Mouse (Mus musculus) spleen, adult 2 months (tissue): ENCODE measurements around the gene Swap70. TPM values are rescaled to one million over a fixed set of nuclear protein-coding genes. Genes with fewer than 3 reads are reported as not detected.

Experiments used
- DNase-seq, 2 experiments: peaks; one replicate each; pipeline versions ENCODE4 v3.0.0 to v3.0.0-alpha.2; 2012 to 2021; ENCODE audit warnings: low spot score in 2 of 2, low read depth in 1 of 2
- H3K27ac ChIP-seq: fragments of 200-500 bp; 2 replicates; pipeline ENCODE4 v1.5.1; 2012; ENCODE audit warnings: low read length, inconsistent platforms; ENCODE audit not compliant: insufficient read depth
- H3K27me3 ChIP-seq: fragments of 200-500 bp; 2 replicates; pipeline ENCODE4 v1.6.1; 2012; ENCODE audit warnings: mild to moderate bottlenecking, moderate library complexity, low read length, inconsistent platforms; ENCODE audit not compliant: control insufficient read depth, insufficient read depth
- H3K36me3 ChIP-seq: fragments of 200-500 bp; 2 replicates; pipeline ENCODE4 v1.6.1; 2012; ENCODE audit warnings: mild to moderate bottlenecking, low read length, inconsistent platforms; ENCODE audit not compliant: control insufficient read depth, insufficient read depth
- H3K4me1 ChIP-seq: fragments of 200-500 bp; 2 replicates; pipeline ENCODE4 v1.6.1; 2011; ENCODE audit warnings: inconsistent platforms; ENCODE audit not compliant: control insufficient read depth, insufficient read depth, insufficient read length
- H3K4me3 ChIP-seq: fragments of 200-500 bp; 2 replicates; pipeline ENCODE4 v1.5.1; 2011; ENCODE audit warnings: mild to moderate bottlenecking, inconsistent platforms; ENCODE audit not compliant: insufficient read depth, insufficient read length; ENCODE audit errors: extremely low read depth
- CTCF ChIP-seq: fragments of 200-500 bp; IDR thresholded peaks from 2 replicates; pipeline ENCODE4 v1.5.1; 2011; ENCODE audit warnings: mild to moderate bottlenecking, inconsistent platforms; ENCODE audit not compliant: insufficient read depth, insufficient read length, insufficient replicate concordance; ENCODE audit errors: extremely low read depth
- POLR2A ChIP-seq: fragments of 200-500 bp; IDR thresholded peaks from 2 replicates; pipeline ENCODE4 v1.6.1; 2011; ENCODE audit warnings: low read depth, low read length, inconsistent platforms
- WGBS: fragments of 180-500 bp; shearing (Covaris S2); methylation state at CpG from one replicate; pipeline ENCODE4 v1.1.7; 2018; 5-methylcytosine and 5-hydroxymethylcytosine counted together
- polyA plus RNA-seq: library from polyadenylated mRNA; depleted of rRNA; stranded (reverse); fragments of >200 nt; gene quantifications from 2 replicates; pipeline ENCODE4 v1.2.3, GENCODE M21; 2012

Swap70 gene
- polyA plus RNA-seq, 1 experiment, result 69.7 TPM

- Histone ChIP-seq H3K27ac (peak overlapping the region; percentile 67), H3K36me3 (no peaks in the 10 kb centered on the region), H3K27me3 (no peaks in the 10 kb centered on the region), H3K4me3 (no peak overlapping the region), H3K4me1 (no peaks in the 10 kb centered on the region)
- TF ChIP-seq CTCF (no peak), POLR2A (no peak)
- no peak for DNase-seq
- WGBS, result 89% methylated on average over 4 of the region's 4 CpGs
Measured at GRCm38 (mm10) chr7:110297611-110298010, 76.1 kb downstream of the Swap70 start.

- no peak for DNase-seq
- Histone ChIP-seq H3K36me3 (no peaks in the 10 kb centered on the region), H3K27ac (peak overlapping the region; percentile 67), H3K4me1 (no peaks in the 10 kb centered on the region), H3K27me3 (no peaks in the 10 kb centered on the region), H3K4me3 (no peak overlapping the region)
- 85% methylated on average over 7 of the region's 7 CpGs for WGBS
- TF ChIP-seq CTCF (no peak), POLR2A (no peak)
Measured at GRCm38 (mm10) chr7:110298090-110298489, 76.6 kb downstream of the Swap70 start.

GRCm38 (mm10) chr7:110298739-110299410 lies 77.4 kb downstream of the Swap70 start:
- 89% methylated on average over 17 of the region's 17 CpGs for WGBS
- no peak overlapping the region for H3K4me3 ChIP-seq
- no peak for DNase-seq
- H3K4me1 ChIP-seq, result no peaks in the 10 kb centered on the region
- TF ChIP-seq CTCF (no peak), POLR2A (no peak)
- H3K36me3 ChIP-seq, result no peaks in the 10 kb centered on the region
- no peaks in the 10 kb centered on the region for H3K27me3 ChIP-seq
- no peak overlapping the region for H3K27ac ChIP-seq

GRCm38 (mm10) chr7:110302886-110303285 lies 81.4 kb downstream of the Swap70 start:
- Histone ChIP-seq H3K4me3 (no peak overlapping the region), H3K36me3 (no peaks in the 10 kb centered on the region), H3K4me1 (no peaks in the 10 kb centered on the region), H3K27me3 (no peaks in the 10 kb centered on the region), H3K27ac (no peak overlapping the region)
- WGBS, result 85% methylated on average over 6 of the region's 6 CpGs
- TF ChIP-seq CTCF (no peak), POLR2A (no peak)
- DNase-seq, result no peak

DNA sequence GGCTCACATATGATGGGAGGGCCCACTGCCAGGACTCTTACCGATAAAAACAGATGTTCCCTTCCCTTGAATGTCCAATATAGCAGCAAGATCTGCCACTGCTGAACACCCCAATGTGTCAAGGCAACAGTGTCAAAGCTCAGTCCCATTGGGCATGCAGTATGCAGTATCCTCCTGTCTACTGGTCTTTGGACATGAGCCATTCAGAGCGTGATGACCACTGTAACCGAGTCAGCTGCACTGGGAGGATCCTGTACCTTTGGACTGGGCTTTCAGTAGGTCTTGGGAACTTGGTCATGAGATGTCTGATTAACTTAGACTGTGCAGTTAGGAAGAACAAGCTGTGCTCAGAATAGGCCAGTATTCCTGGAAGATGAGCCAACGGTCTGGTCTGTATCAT lies 84.0 kb downstream of the Swap70 start:
- H3K4me3 ChIP-seq, result no peak overlapping the region
- no peaks in the 10 kb centered on the region for H3K36me3 ChIP-seq
- DNase-seq, result no peak
- no peaks in the 10 kb centered on the region for H3K27me3 ChIP-seq
- WGBS, result 91% methylated on average over 4 of the region's 4 CpGs
- H3K27ac ChIP-seq, result no peak overlapping the region
- TF ChIP-seq POLR2A (no peak), CTCF (no peak)
- H3K4me1 ChIP-seq, result no peaks in the 10 kb centered on the region

GRCm38 (mm10) chr7:110306281-110306680 lies 84.8 kb downstream of the Swap70 start:
- Histone ChIP-seq H3K36me3 (no peaks in the 10 kb centered on the region), H3K27me3 (no peaks in the 10 kb centered on the region), H3K4me1 (no peaks in the 10 kb centered on the region), H3K27ac (no peak overlapping the region), H3K4me3 (no peak overlapping the region)
- no peak for DNase-seq
- 86% methylated on average over 5 of the region's 5 CpGs for WGBS
- TF ChIP-seq CTCF (no peak), POLR2A (no peak)

- no peak for DNase-seq
- WGBS, result 95% methylated on average over 11 of the region's 11 CpGs
Measured at GRCm38 (mm10) chr7:110307741-110308140, 86.2 kb downstream of the Swap70 start.

DNA sequence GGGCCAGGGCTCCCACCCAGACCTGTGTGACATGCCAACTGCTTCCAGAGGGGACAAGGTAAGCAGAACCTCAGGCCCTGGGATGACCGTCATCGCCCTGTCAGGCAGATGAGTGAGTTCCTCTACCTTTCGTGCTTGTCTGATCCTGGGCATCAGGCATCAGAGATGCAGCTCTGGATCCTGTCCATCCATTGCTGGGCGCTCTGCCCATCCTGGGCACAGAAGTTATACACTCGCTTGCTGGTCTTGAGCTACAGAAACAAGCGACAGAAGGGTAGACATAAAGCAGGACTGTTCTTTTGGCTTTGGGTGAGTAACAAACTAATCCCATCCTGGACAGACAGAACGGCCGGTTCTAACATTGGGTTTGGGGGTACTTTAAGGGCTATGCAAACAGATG lies 87.7 kb downstream of the Swap70 start:
- TF ChIP-seq CTCF, result no peak
- H3K4me1 ChIP-seq, result peaks cover 2% of the 10 kb centered on the region; the same call in 1 of the 2 replicates
- DNase-seq, result no peak
- H3K27ac ChIP-seq, result no peak overlapping the region
- no peaks in the 10 kb centered on the region for H3K27me3 ChIP-seq
- H3K36me3 ChIP-seq, result no peaks in the 10 kb centered on the region
- 97% methylated on average over 8 of the region's 8 CpGs for WGBS
- no peak overlapping the region for H3K4me3 ChIP-seq

More at GRCm38 (mm10) chr7:110307741-110308140, 86.2 kb downstream of the Swap70 start:
- Histone ChIP-seq H3K36me3 (no peaks in the 10 kb centered on the region), H3K27ac (no peak overlapping the region), H3K4me3 (no peak overlapping the region), H3K4me1 (no peaks in the 10 kb centered on the region), H3K27me3 (no peaks in the 10 kb centered on the region)
- TF ChIP-seq POLR2A (no peak), CTCF (no peak)
